Mouse (Mus musculus) hindbrain, postnatal 0 days (tissue): Measurements from ENCODE around the gene Klk9. TPM values are rescaled to one million over a fixed set of nuclear protein-coding genes. Genes with fewer than 3 reads are reported as not detected.

Experiments
- ATAC-seq: fragments of 200-750 bp; cut with Nextera tagmentation; 2 replicates; pipeline ENCODE4 v1.8.0; 2017; ENCODE audit warnings: mild to moderate bottlenecking, moderate TSS enrichment, moderate library complexity
- DNase-seq: peaks from one replicate; pipeline ENCODE4 v3.0.0-alpha.2; 2015; ENCODE audit warnings: low spot score
- H3K27ac ChIP-seq: fragments of 300-500 bp; sonication (generic); 2 replicates; pipeline ENCODE4 v1.5.1; 2014; ENCODE audit warnings: mild to moderate bottlenecking
- H3K27me3 ChIP-seq: fragments of 300-500 bp; sonication (generic); 2 replicates; pipeline ENCODE4 v1.6.1; 2014; ENCODE audit warnings: low read length, mixed read lengths; ENCODE audit not compliant: insufficient read depth
- H3K36me3 ChIP-seq: fragments of 300-500 bp; sonication (generic); 2 replicates; pipeline ENCODE4 v1.6.1; 2014; ENCODE audit warnings: low read length, mixed read lengths; ENCODE audit not compliant: insufficient read depth
- H3K4me1 ChIP-seq: fragments of 300-500 bp; sonication (generic); 2 replicates; pipeline ENCODE4 v1.6.1; 2014; ENCODE audit warnings: antibody characterized with exemption, low read length, mixed read lengths; ENCODE audit not compliant: insufficient read depth
- H3K4me2 ChIP-seq: fragments of 300-500 bp; sonication (generic); 2 replicates; pipeline ENCODE4 v1.6.1; 2014; ENCODE audit warnings: low read depth, mild to moderate bottlenecking, low read length, moderate library complexity, mixed read lengths
- H3K4me3 ChIP-seq: fragments of 300-500 bp; sonication (generic); 2 replicates; pipeline ENCODE4 v1.5.1; 2014; ENCODE audit warnings: low read length
- H3K9ac ChIP-seq: fragments of 300-500 bp; sonication (generic); replicated peaks from 2 replicates; pipeline ENCODE4 v1.6.1; 2014; ENCODE audit warnings: mild to moderate bottlenecking, low read length, moderate library complexity, mixed read lengths
- H3K9me3 ChIP-seq: fragments of 300-500 bp; sonication (generic); 2 replicates; pipeline ENCODE4 v1.6.1; 2016; ENCODE audit warnings: low read length, mixed read lengths
- CTCF ChIP-seq: IDR thresholded peaks from 2 replicates; pipeline ENCODE4 v1.5.1; 2016; ENCODE audit warnings: antibody characterized with exemption, control low read depth, low read depth
- WGBS: fragments of 180-500 bp; shearing (Covaris S2); extraction: QIAGEN DNeasy Blood & Tissue Kit; methylation state at CpG from one replicate; pipeline ENCODE4 v1.1.7; 2014; 5-methylcytosine and 5-hydroxymethylcytosine counted together
- polyA plus RNA-seq: library from polyadenylated mRNA; unstranded; fragments of >200 nt; fragmentation: Nextera tagmentation; extraction: Ambion mirVana; gene quantifications from 2 replicates; pipeline ENCODE4 v1.2.1, GENCODE M21; 2015
- total RNA-seq: library from RNA; depleted of rRNA; stranded (reverse); fragments of >200 nt; gene quantifications from 2 replicates; pipeline ENCODE4 v1.2.3, GENCODE M21; 2014

Klk9 gene
- total and polyA plus RNA-seq, 2 experiments from 2014 or later = not detected

DNA sequence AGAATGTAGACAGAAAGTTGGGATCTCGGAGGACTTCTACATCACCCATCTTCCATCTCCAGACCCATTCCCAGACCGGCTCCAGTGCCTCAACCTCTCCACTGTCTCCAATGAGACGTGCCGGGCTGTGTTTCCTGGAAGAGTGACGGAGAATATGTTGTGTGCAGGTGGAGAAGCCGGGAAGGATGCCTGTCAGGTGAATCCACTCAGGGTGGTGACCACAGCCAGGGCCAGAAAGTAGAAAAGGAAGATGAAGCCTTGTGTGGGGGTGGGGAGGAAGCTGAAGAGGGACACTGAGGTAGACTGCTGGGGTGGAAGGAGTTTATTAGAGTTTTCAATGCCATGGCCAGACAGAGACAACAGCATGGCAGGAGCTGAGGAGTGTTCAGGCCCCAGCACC, 19.8 kb upstream of the Klk9 start:
- DNase-seq (no peak), ATAC-seq (no peak)
- no peak overlapping the region for H3K27ac ChIP-seq
- WGBS = 97% methylated on average over 6 of the region's 6 CpGs
- H3K4me3 ChIP-seq = no peak overlapping the region
- no peaks in the 10 kb centered on the region for H3K36me3 ChIP-seq
- H3K9me3 ChIP-seq = no peaks in the 10 kb centered on the region
- no peaks in the 10 kb centered on the region for H3K27me3 ChIP-seq
- H3K4me1 ChIP-seq = no peaks in the 10 kb centered on the region
- H3K9ac ChIP-seq = no peak overlapping the region
- H3K4me2 ChIP-seq = no peak overlapping the region
- TF ChIP-seq CTCF = no peak

DNA sequence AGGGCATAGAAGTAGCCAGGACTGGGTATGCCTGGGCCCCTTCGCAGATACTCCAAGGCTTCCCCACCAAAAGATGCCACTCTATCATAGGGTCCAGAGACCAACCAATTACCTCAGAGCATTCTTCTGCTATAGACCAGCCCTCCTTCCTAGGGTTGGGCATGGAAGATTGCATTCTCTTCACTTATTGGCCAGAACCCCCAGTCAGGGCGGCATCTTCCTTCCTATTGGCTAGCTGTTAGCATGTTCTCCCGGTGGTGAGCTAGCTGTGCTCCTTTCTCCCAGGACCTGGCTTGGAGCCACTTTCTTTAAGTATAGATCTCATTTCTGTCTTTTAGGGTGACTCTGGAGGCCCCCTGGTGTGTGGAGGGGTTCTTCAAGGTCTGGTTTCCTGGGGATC, 18.8 kb upstream of the Klk9 start:
- WGBS = 75% methylated on average over 3 of the region's 3 CpGs
- Histone ChIP-seq H3K27ac (no peak overlapping the region), H3K4me3 (no peak overlapping the region), H3K9me3 (no peaks in the 10 kb centered on the region), H3K9ac (no peak overlapping the region), H3K27me3 (no peaks in the 10 kb centered on the region), H3K4me2 (no peak overlapping the region), H3K36me3 (no peaks in the 10 kb centered on the region), H3K4me1 (no peaks in the 10 kb centered on the region)
- ATAC-seq (no peak), DNase-seq (no peak)
- no peak for TF ChIP-seq CTCF

DNA sequence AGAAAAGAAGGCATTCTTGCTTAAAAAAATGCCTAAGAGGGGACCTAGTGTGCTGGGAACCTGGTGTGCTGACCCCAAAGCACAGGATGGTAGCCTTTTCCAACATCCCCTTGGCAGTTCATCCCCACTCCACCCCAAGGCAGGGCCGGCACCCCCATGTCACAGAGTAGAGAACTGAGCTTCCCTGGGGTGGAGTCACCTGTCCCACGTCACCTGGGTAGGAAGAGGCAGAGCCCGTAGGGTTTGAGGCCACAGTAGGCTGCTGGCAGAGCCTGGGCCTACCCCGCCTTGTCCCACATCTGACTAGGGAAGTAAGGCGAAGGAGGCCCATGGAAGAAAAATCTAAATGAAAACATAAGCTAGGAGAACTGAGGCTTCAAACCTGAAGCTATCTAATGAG, 17.3 kb upstream of the Klk9 start, which contains the start of gene Klk11:
Gene Klk11, plus strand, starts transcription at position 241 of the 400 bp plus-strand sequence.
- ATAC-seq = no peak

DNA sequence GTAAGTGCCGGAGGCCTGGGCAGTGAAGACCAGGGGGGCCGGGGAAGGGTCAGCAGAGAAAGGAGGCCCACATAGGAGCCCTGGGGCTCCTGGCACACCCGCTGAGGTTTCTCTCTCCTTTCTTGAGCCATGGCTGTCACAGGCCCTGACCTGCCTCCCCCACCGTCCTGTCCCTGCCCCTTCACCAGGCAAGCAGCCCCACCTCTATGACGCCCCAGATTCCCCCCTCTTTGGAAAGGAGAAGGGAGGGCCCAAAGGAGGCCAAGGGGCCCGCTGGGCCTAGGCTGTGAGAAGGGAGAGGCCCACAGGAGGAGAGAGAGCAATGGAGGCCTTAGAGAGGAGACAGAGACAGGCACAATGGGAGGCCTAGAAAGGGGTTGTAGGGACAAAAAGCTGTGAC, 16.9 kb upstream of the Klk9 start:
- TF ChIP-seq CTCF = no peak
- no peak overlapping the region for H3K27ac ChIP-seq
- H3K9me3 ChIP-seq = no peaks in the 10 kb centered on the region
- H3K27me3 ChIP-seq = no peaks in the 10 kb centered on the region
- H3K4me1 ChIP-seq = no peaks in the 10 kb centered on the region
- H3K36me3 ChIP-seq = no peaks in the 10 kb centered on the region
- no peak overlapping the region for H3K4me3 ChIP-seq
- H3K9ac ChIP-seq = no peak overlapping the region
- DNase-seq (no peak), ATAC-seq (no peak)
- WGBS = 37% methylated on average over 6 of the region's 6 CpGs
- no peak overlapping the region for H3K4me2 ChIP-seq

More for the DNA sequence above, 17.3 kb upstream of the Klk9 start, which contains the start of gene Klk11:
- Histone ChIP-seq H3K4me1 (no peaks in the 10 kb centered on the region), H3K9me3 (no peaks in the 10 kb centered on the region), H3K4me3 (no peak within 1 kb of the TSS), H3K4me2 (no peak within 1 kb of the TSS), H3K27ac (no peak within 1 kb of the TSS), H3K27me3 (no peaks in the 10 kb centered on the region), H3K36me3 (no peaks in the 10 kb centered on the region), H3K9ac (no peak within 1 kb of the TSS)
- no peak for DNase-seq
- TF ChIP-seq CTCF = no peak
- WGBS = 98% methylated on average over 5 of the region's 5 CpGs

DNA sequence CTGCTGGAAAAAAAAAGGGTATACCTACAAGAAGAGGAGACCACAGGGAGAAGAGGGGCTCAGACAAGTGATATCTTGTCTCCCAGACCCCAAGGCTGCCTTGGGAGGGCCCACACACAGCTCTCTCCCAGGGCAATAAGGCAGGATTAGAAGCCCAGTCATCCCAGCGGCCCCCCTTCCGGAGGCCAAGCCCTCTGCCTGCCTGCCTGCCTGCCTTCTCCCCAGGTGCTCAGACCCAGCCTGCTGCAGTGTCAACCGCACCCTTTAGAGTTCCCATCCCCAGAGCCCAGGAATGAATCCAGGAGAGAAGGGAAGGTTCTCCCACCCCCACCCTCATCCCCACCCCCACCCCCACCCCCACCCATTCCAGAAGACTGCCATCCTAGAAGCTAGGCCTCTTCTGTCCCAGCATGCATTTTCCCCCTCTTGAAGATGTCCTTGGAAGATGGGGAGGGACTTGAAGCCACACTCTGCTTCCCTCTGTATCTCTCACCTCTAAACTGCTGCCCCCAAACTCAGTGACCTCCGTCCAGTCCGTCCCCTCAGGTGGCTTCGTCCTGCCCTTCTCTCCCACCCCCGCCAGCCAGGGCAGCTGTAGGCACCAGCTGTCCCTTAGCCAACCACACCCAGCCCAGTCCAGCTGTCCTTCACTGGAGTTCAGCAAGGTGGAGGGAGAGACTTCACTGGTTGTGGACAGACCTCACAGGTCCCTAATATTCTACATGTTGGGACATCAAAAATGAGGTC, 16.2 kb upstream of the Klk9 start:
- Histone ChIP-seq H3K9ac (no peak overlapping the region), H3K36me3 (no peaks in the 10 kb centered on the region), H3K4me1 (no peaks in the 10 kb centered on the region), H3K27ac (no peak overlapping the region), H3K4me2 (no peak overlapping the region), H3K27me3 (no peaks in the 10 kb centered on the region), H3K9me3 (no peaks in the 10 kb centered on the region), H3K4me3 (no peak overlapping the region)
- 54% methylated on average over 7 of the region's 7 CpGs for WGBS
- no peak for TF ChIP-seq CTCF
- DNase-seq (no peak), ATAC-seq (no peak)

DNA sequence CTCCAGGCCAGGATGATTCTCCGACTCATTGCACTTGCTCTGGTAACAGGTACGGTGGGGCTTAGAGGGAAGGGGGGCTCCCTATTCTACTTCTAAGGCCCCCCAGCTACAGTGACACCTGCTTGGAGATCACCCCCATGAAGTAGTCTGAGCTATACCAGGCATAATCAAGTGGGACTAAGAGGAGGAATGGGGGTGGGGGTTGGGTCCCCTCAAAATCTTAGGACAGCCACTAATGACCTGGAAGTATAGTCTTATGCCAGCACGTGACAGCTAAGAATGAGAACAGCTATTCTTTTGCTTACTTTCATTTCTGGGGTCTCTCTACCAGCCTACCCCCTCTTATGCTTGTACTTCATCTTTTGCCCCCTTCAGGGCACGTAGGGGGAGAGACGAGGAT, 15.2 kb upstream of the Klk9 start:
- WGBS = 80% methylated on average over 5 of the region's 5 CpGs
- Histone ChIP-seq H3K9me3 (no peaks in the 10 kb centered on the region), H3K9ac (no peak overlapping the region), H3K36me3 (no peaks in the 10 kb centered on the region), H3K4me2 (no peak overlapping the region), H3K4me1 (no peaks in the 10 kb centered on the region), H3K4me3 (no peak overlapping the region), H3K27ac (no peak overlapping the region), H3K27me3 (no peaks in the 10 kb centered on the region)
- ATAC-seq = no peak
- DNase-seq = no peak
- no peak for TF ChIP-seq CTCF

DNA sequence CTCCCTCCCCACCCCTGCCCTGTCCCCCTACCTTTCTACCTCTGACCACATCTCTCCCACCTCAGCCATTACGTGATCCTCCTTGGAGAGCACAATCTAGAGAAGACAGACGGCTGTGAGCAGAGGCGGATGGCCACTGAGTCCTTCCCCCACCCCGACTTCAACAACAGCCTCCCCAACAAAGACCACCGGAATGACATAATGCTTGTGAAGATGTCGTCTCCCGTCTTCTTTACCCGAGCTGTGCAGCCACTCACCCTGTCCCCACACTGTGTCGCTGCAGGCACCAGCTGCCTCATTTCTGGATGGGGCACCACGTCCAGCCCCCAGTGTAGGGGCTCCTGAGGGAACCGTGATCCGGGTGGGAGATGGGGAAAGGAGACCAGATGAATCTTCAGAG, 14.3 kb upstream of the Klk9 start:
- WGBS = 91% methylated on average over 12 of the region's 12 CpGs
- H3K36me3 ChIP-seq = no peaks in the 10 kb centered on the region
- no peak overlapping the region for H3K9ac ChIP-seq
- no peak overlapping the region for H3K4me2 ChIP-seq
- no peaks in the 10 kb centered on the region; the same call in 1 of the 2 replicates for H3K4me1 ChIP-seq
- ATAC-seq (no peak), DNase-seq (no peak)
- H3K27ac ChIP-seq = no peak overlapping the region
- no peaks in the 10 kb centered on the region for H3K9me3 ChIP-seq
- H3K27me3 ChIP-seq = no peaks in the 10 kb centered on the region
- TF ChIP-seq CTCF = no peak
- H3K4me3 ChIP-seq = no peak overlapping the region
